9 mouse cellular contexts compared by ENCODE assay signal in the genomic region with DNA sequence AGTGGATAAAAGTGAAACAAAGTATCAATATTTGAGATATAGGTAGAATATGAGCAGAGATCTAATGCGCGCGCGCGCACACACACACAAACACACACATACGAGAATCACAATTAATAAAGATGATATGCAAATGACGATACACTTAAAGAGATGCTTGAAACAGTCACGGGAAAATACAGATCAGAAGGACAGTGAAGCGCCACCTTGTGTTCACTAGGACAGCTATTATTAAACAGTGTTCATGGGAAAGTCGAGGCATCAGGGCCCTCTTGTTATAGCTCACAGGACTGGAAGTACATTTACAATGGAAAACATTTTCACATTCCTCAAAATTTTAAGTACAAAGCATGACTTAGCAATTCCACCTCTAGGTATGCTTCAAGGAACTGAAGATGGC.
A peak's percentile ranks its signal among the peaks of the same experiment; 100 is the strongest.
DNase-seq lines count a peak whose midpoint lies in the region; ATAC-seq and TF ChIP-seq lines count a peak whose summit lies in the region.
"Had no signal": no experiment of that assay in that cellular context is flagged by ENCODE, and none has a peak within 500 bp of the region (broad histone marks: within the 10 kb centered on the region; RNA-seq: fewer than 3 reads in every experiment).

No protein-coding gene starts in this region.

- H3K4me1 ChIP-seq in liver, adult 2 months (ENCODE audit: control insufficient read depth, insufficient read depth, low read length) = no peaks in the 10 kb centered on the region

- 75% methylated on average over 10 of the region's 10 CpGs for WGBS in liver, adult 2 months

- peak; percentile 20 to 33 for DNase-seq in cerebellum, postnatal 10 days
- DNase-seq in cerebellum, adult 11 months = no peak
- peak; percentile 10 for DNase-seq in liver, adult 2 months (ENCODE audit: extremely low read depth, low read depth, low spot score)
- no peak for DNase-seq in liver
- peak; percentile 40 for DNase-seq in ZHBTc4 (ENCODE audit: low read depth, low spot score)
- DNase-seq in spleen, adult 18-20 months = no peak
- DNase-seq in yolk sac, embryonic 10.5 days (ENCODE audit: low spot score) = no peak

- no peaks in the 10 kb centered on the region for H3K79me2 ChIP-seq in liver, adult 2 months (ENCODE audit: control insufficient read depth, insufficient read depth, low read length)

- no peak overlapping the region for H3K9ac ChIP-seq in liver, adult 2 months (ENCODE audit: low read depth, low read length)

- TF ChIP-seq CTCF in liver, adult 2 months (IDR thresholded peaks at IDR 0.05; ENCODE audit: low read depth, low read length) = peak; percentile 27; the same call in 1 of the 2 replicates

- TF ChIP-seq POLR2A in liver, adult 2 months (IDR thresholded peaks at IDR 0.05; ENCODE audit: extremely low read depth, insufficient read depth, low read length) = no peak

- H3K4me3 ChIP-seq in liver, adult 2 months (ENCODE audit: insufficient read depth, low read depth, low read length) = no peak overlapping the region

- peak; percentile 51 for ATAC-seq in megakaryocyte, adult 5-6 weeks (ENCODE audit: poor library complexity, severe bottlenecking)
- ATAC-seq: midbrain, embryonic 16.5 days had no signal

- no peak overlapping the region for H3K27ac ChIP-seq in liver, adult 2 months (replicated peaks; ENCODE audit: insufficient read depth, low read depth, low read length)

- peaks cover 6% of the 10 kb centered on the region for H3K36me3 ChIP-seq in liver, adult 2 months (ENCODE audit: control insufficient read depth, insufficient read depth, low read length)

- no peaks in the 10 kb centered on the region for H3K27me3 ChIP-seq in liver, adult 2 months (ENCODE audit: control insufficient read depth, insufficient read depth, low read length)

Comparison
In these comparisons a context has a peak if more than half of its experiments do, and no peak if none do; other contexts are left out.
1. DNase-seq: peak in cerebellum, postnatal 10 days (2 of 2), liver, adult 2 months (single experiment) and ZHBTc4 (single experiment); none in cerebellum, adult 11 months (single experiment), liver (single experiment), spleen, adult 18-20 months (0 of 2) and yolk sac, embryonic 10.5 days (single experiment).